Mouse (Mus musculus) right cerebral cortex, postnatal 25 days (tissue): ENCODE results near the gene Clk3.

Experiments used
- DNase-seq: peaks from one replicate; pipeline ENCODE4 v3.0.0; 2022

Clk3 gene

DNA sequence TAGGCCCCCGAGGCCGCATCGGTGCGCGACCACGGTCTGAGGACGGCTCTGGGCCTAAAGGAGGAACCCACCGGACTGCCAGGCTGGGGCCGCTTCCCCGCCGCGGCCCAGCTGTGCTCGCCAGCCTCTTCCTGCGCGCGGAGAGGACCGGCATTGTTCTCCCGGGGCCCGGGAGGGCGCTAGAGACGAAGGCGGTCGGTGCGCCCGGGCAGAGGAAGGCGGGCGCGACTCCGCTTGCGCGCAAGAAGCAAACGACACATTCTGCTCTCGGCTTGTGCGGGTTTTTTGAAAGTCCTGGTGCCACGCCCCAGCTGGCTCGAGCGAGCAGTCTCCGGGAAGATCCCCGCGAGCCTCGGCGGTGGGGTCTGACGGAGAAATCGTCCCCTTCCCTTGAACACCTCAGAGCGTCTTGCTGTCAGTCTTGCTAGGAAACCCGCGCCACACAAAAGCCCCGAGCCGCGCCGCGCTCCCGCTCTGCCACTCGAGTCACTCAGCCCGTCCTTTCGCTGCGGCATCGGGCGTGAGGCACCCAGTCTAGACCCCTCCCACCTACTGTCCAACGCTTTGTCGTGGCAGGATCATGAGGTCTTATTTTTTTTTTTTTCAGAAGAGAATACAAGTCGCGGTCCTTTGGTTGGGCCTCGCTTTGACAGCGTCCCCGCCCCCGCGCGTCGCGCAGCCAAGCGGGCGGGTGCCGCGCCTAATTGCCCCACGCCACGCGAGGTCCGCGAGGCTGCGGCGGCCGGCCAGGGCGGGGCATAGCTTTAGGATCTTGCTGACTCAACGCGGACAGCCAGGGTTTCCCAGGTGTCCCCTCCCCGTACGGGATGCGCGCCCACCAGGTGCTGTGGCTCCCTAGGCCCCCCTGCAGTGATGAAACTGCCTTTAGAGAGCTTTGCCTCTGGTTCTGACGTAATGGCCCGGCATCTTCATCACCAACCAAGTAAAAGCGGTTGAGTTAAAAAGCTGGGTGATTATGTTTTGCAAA lies at the start of gene Clk3:
Gene Clk3, minus strand, starts transcription at position 497 of the 988 bp plus-strand sequence.
- DNase-seq = peak; percentile 84

DNA sequence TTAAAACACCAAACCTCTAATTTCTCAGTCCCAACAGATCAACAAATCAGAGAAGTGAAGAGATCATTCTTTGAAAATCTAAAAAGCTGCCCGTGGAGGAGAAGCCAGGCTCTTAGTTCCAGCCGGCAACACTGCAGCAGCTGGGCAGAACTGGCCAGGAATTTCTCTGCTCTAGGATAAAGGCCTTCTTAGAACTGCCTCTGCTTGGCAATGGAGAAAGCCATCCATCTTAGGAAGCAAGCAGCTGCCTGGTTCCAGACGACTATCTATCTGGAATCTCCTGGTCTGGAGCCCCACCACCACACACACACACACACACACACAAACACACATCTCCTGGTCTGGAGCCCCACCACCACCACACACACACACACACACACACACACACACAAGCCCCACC lies 49.2 kb upstream of the Clk3 start:
- DNase-seq = no peak

DNA sequence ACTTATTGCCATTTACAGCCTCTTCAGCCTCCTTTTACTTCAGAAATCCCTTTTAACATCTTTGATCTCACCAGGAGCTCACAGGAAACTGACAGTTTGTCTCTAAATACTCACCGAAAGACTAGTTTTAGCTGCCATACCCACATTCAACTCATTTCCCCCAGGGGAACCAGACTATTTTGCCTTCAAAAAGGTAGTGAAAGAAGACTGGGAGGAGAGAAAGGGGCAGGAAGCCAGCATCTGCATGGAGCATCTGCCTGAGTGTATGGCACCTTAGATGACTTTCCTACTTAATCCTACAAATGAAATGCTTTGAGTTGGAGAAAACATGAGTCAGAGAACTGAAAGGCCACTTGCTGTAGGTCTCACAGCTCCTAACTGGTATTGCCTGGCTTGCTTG lies 48.4 kb upstream of the Clk3 start:
- DNase-seq = no peak

DNA sequence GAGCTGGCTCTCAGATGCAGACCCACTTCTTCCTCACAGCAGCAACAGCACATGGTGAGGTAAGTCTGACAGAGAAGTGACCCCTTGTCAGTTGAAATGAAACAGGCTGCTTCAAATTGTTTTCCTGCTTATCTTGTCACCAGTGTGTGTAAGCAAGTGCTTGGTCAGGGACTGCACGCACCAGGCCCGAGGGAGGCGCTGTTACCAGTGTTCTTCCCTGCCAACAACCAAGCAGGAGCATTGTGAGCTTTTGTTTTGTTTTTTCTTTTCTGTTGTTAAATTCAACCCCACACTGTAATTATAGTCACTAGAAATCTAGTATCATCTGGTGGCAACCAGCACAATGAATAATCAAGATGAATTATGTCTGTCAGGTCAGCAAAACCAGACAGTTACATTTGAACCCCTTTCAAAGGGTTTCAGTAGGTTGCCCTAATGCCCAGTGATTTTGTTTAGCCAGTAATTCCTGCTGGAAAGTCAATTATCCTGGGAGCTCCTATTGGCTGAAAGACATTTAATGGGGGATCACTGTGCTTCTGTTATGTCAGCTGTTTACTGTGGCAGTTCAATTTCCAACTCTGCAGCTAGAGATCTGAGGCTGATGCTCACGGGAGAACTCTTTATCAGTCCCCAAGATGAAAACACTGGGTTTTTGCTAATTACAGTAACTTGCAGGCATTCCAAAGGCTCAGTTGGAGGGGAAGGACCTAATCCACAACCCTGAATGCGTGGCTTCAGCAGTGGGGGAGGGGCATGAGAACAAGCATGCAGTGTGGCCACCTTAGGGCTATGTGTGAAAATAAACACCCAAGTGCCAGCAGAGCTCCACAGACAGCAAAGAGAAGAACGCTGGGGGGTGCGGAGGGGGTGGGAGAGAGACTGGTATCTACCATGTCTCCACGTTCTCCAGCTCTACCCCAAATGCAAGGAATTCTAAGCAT lies 46.4 kb upstream of the Clk3 start:
- no peak for DNase-seq

DNA sequence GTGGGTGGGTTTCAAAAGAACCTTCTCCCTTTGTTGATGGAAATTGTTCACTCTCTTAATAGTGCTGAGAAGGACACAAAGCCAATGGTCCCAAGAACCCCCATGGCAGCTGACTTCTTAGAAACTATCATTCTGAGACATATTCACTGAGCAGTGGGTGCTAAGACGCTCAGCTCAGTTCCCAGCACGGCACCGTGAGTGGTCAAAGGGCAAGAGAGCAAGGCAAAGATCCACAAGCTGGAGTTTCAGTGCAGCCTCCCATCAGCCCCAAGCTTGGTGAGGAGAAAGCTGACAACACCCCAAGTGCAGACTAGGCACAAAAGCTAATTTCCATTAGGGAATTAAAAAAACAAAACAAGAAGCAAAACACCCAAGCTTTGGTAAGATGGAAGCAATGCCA lies 45.0 kb upstream of the Clk3 start:
- no peak for DNase-seq

DNA sequence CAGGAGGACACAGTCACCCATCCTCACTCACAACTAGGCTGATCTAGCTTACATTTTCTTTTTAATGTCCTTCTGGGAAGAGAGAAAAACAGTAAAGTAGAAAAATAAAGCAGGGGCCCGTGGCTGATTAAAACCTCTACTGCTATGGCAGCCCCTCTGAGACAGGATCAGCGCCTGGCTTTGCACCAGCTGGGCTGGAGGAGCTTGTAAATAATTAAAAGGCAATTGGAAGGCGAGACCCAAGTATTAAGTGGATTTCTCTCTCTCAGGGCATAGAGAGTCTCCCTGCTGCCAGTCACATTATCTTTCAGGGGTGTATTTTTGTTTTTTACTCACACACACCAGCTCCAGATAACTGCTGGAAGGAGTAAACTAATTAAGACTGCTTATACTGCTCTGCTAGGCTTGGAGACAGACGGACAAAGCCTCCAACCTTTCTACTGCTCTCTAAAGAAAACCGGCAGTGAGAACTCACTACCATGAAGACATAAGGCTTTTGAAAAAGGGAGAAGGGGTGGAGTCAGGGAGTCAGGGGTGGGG lies 43.2 kb upstream of the Clk3 start:
- no peak for DNase-seq

DNA sequence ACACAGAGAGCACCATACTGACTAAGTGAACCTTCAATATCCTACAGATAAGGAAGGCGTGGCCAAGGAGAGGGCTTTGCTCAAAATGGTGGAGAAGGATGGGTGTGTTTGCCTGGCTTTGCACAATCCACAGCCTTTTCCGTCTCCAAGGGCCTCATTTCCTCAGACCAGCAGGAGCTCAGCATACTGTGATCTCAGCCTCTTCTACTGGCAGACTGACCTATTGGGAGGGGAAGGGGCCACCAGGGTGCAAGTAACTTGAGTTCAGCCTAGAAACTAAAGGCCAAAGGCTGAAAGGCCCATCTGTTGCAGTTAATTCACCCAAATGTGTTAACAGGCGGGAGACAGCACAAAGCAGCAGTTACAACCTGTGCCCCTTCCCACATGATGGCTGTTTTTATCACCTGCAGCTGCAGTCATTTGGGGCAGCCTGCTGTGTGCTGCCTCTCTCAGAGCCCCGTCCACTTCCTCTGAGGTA lies 41.6 kb upstream of the Clk3 start:
- DNase-seq = no peak

DNA sequence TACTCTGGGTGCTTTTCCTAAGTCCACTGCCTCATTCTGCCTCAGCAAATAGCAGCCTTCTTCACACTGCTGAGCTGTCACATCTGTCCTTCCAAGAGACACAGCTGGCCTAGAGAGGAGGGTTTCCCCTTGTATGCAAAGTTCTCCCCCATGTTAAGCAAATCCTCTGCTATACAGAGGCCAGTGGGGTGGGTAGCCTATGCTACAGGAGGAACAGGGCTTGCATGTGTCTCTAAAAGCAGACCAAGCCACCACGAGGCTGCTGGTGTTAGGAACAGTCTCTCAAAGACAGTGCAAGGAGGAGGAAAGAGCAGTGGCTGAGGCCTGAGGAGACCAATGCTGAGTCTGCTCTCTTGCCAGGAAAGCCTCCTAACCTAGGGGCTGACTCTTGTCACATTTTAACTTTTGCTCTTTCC lies 40.4 kb upstream of the Clk3 start:
- no peak for DNase-seq

DNA sequence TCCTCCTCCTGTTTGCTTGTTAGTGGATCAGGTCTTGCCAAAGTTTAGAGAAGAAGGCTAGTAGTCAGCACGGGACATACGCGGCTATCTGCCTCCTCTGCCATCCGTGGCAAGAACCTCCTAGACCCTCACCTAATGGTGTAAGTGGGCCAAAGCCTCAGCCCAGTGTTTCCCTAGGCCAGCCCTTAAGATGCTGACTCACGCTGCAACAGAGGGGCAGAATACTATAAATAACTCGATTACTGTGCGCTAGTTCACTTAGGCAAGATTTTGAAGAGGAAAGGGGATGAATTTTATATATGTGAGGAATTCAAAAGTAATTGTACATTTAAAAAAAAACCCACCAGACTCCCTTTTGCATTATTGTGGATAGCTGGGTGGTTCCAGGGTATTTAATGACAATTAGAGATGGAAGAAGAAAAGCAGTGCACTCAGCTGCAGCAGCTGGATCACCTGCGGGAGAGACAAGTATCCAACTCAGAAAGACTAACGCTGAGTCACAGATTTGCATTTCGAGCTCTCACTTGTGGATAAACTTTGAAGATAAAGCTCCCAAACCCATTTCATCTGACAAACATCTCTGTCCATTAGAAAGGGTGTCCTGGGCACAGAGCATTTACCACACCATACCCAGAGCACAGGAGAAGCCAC lies 39.6 kb upstream of the Clk3 start:
- DNase-seq = no peak

DNA sequence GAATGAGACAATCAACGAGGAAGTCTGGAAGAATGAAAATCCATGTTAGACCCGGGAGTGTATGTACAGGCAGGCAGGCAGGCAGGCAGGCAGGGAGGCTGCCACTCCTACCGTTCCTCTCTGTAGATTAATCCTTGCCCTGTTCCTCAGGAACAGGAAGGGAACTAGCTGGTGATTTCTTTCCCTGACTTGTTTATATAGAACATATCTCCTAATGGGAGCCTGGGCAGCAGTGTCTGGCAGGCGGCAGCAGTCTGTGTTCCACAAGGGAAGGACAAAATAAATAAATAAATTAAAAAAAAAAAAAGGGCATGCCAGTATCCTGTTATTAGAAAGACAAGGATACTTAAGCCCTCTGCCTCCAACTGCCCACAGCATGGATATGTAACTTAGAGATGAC lies 38.2 kb upstream of the Clk3 start:
- no peak for DNase-seq

DNA sequence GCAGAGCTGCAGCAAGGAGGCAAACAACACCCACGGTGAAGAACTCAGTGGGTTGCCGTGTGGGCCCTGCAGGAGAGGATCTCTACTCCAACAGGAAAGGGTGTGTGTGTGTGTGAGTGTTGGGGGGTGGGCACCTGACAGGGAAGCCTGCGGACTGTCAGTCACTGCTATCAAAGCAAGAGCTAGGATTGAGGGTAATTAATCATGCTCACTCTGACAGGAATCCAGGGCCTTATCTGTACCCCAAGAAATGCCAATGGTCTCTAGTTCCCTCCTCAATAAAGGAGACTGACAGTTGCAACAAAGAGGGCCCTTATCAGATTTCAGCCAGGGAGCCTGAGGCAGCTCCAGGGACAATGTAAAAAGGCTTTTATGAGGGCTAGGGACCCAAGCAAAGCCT lies 37.4 kb upstream of the Clk3 start:
- DNase-seq = no peak

DNA sequence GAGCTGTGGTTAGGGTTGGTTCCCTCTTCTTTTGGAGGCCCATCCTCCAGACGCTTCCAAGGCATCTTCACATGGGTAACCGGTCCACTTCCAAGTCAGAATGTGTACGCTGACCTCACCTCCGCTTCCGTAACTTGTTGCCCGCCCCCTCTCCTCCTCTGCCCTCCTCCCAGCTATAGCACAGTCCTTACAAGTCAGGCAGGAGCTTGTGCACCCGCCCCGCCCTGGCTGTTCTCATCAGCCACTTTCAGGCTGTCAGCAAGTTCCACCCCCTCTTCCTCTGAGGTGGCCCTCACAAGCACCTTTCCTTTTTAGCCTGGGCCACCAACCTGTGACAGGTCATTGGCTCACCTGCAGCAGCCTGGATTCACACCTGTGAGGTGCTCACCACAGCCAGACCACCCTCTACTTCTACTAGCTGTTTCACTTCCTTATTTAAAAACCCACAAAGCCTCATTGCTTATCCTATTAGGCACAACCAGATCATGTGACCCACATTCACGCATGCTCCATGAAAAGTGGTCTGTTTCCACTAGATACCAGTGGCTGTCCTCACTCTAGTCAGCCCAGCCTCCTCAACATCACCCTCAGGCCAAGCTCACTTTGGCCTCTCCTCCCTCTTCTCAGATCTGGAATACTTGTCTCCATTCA lies 34.8 kb upstream of the Clk3 start:
- no peak for DNase-seq

DNA sequence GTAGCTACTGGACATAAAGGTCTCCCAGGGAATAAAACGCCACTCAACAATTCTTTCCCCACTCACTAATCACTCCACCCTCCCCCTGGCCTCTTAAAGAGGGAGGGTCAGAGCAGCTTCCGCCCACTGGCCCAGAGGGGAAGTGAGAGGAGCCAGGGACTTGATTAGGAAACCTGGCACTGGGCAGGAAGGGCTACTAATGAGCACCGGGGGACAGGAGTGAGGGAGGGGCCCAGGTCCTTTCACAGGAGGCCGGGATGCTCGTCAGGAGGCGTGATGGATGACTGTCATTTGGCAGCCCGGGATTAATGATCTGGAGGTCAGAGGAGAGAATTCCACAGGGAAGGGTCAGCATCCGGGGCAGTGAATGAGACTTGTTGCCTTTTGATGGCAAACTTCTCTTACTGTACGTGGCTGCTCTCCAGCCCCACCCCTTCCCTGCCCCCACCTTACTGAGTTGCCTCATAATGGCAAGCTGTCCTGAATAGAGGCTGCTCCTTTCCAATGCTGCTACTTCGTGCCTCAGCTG lies 33.1 kb upstream of the Clk3 start:
- DNase-seq = no peak

DNA sequence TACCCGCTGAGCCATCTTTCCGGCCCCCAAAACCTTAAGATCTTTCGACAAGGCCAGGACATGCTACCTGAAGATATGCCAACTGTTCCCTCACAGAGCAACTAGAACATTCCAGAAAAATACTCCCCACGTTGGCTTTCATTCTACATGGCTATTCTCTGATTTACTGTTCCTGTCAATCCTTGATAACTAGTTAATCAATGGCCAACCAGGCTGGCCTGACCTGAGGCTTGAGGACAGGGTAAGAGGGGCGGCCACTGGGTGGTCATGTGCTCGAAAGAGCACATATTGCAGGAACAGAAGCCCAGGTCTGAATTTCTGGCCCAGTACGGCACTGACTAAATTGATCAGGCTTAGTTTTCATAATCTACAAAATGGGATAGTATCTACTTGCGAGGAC lies 31.8 kb upstream of the Clk3 start:
- DNase-seq = no peak

DNA sequence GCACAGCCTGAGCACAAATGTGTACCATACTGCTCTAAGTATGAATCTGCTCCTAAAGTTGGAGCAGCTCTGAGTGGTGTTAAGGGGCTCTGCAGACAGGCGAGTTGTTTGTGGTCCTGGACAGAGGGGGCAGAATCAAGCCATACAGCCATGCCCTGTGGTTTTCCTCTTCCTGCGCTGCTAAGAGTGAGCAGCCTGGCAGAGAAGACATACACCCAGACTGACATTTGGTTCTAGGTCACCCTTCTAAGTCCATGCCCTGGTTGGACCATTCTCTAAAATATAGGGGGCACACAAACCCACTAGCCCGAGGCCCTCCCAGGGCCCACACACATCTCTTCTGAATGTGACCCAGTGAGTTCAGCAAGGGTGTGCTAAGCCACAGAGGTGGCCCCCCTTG lies 24.1 kb upstream of the Clk3 start:
- no peak for DNase-seq

DNA sequence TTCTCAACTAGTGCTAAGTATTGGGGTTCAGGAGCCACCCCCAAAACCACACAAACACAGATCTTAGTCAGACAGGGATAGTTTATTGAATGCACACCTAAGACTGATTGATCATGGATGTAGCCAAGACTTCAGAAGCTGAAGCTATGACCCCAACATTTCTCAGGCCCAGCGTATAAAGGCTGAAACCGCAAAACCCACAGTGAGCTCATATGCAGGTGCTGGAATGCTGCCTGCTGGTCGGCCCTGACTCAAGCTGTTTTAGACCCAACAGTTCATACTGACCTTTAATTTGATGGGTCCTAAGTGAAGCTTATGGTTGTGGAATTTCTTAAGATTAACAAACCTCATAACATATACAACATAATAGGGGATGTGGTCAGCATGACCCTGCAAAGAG lies 17.0 kb upstream of the Clk3 start:
- no peak for DNase-seq

DNA sequence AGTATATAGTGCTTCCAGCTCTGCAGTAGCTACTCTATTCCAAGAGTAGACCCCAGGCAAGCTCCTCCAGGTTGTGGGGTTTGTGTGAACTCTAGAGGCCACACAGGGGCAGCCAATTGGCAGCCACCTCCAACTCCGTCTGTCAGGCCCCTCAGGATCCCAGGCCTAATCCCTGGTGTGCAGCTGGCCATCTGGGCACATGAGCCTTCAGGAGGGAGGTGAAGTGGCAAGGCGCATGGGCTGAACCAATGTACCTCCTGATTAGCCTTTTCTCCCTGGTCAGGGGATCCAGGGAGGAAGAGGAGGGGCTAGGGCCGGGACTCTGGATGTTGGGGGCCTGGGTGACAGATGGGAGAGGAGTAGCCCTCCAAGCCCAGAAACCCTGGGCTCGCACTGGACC lies 10.1 kb upstream of the Clk3 start:
- no peak for DNase-seq

DNA sequence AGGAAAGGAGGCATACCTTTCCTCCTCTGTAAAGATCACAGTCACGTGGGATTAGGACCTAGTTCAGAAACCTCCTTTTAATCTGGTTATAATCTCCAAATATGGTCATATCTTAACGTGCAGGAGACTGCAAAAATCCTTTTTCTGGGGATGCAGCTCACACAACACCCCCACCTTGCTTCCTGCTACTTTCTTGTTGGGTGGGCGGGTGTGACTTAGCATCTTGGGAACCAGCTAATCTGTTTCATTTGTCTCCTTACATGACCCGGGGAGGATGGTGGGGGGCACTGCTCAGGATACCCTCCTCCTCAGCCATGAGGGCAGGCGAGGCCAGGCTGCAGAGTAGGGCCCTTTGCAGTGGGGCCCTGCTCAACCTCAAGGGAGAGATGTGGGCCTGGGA lies 9.4 kb upstream of the Clk3 start:
- peak; percentile 65 for DNase-seq

DNA sequence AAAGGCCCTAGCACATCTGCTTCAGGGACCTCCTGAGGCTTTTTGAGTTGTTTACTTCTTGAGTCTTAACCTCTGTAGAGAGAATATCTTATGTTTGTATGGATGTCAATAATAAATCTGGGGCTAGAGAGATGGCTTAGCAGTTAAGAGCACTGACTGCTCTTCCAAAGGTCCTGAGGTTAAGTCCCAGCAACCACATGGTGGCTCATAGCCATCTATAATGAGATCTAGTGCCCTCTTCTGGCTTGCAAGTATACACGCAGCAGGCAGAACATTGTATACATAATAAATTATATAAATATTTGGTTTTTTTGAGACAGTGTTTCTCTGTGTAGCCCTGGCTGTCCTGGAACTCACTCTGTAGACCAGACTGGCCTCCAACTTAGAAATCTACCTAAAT lies 8.5 kb upstream of the Clk3 start:
- no peak for DNase-seq

DNA sequence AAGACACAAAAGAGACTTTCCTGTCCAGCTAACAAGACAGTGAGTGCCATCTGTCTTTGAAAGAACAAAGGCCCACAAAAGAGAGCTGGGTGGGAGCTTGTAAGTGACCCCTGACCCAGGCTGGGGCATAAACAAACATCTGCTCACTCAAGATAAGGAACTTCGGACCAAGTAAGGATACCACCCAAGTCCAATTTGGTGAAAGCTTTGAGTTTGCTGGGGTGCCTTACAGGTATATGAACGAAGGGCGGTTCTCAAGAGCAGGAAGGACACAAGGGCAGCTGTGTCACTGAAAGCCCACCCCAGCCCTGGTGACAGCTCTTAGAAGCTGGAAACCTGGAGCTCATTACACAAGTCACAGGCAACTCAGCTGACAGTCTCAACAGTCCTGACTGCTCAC lies 8.1 kb upstream of the Clk3 start:
- no peak for DNase-seq

DNA sequence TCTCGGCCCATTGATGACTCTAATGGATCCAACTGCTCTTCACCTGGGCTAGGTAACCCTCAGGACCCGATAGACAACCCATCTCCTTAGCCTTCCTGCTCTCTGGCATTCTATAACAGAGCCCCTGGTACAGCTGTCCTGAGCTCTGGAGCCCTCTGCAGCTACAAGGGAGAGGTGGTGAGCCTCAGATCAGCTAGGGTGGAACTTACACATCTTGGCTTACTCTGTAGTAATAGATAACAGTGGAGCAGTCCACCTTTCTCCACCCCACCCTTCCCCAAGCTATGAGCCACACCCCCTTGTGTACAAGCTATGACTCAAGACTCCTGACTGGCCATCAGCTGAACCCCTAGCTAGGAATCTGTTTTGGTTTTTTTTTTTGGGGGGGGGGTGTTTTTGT lies 5.2 kb upstream of the Clk3 start:
- DNase-seq = no peak

DNA sequence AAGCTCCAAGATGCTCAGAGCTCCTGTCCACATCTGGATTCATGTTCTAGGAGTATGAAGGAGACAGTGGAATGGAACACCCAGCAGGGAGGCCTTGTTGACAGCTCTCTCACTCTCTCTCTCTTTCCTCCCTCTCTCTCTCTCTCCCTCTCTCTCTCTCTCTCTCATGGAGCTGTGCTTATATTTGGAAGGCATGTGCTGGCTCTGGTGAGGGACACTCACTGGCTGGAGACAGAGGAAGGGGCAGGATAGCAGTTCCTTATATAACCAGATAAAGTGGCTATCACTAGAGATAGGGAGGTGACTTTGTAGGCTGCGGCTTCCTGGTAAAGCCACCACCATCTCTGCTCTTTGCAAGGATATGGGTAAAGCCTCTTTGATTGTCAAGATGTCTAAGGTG lies 4.6 kb upstream of the Clk3 start:
- DNase-seq = no peak
